Mouse (Mus musculus) heart, embryonic 15.5 days (tissue): ENCODE data around the gene Lhx6. TPM values are rescaled to one million over a fixed set of nuclear protein-coding genes. Genes with fewer than 3 reads are reported as not detected.
A peak's percentile ranks its signal among the peaks of the same experiment; 100 is the strongest.

ENCODE experiments used
- ATAC-seq: fragments of 200-750 bp; cut with Nextera tagmentation; replicated peaks from 2 replicates; pipeline ENCODE4 v1.8.0; 2017; ENCODE audit warnings: low read depth, moderate TSS enrichment; ENCODE audit not compliant: insufficient number of reproducible peaks, insufficient read depth, low FRiP score
- H3K27ac ChIP-seq: fragments of 300-500 bp; sonication (generic); 2 replicates; pipeline ENCODE4 v1.5.1; 2015; ENCODE audit warnings: mild to moderate bottlenecking, inconsistent platforms
- H3K27me3 ChIP-seq: fragments of 300-500 bp; sonication (generic); 2 replicates; pipeline ENCODE4 v1.6.1; 2015; ENCODE audit warnings: inconsistent platforms
- H3K36me3 ChIP-seq: fragments of 300-500 bp; sonication (generic); 2 replicates; pipeline ENCODE4 v1.6.1; 2015; ENCODE audit warnings: mild to moderate bottlenecking, inconsistent platforms
- H3K4me1 ChIP-seq: fragments of 300-500 bp; sonication (generic); replicated peaks from 2 replicates; pipeline ENCODE4 v1.6.1; 2015; ENCODE audit warnings: inconsistent platforms
- H3K4me2 ChIP-seq: fragments of 300-500 bp; sonication (generic); 2 replicates; pipeline ENCODE4 v1.6.1; 2015; ENCODE audit warnings: inconsistent platforms, mild to moderate bottlenecking, moderate library complexity
- H3K4me3 ChIP-seq: fragments of 300-500 bp; sonication (generic); 2 replicates; pipeline ENCODE4 v1.5.1; 2015; ENCODE audit warnings: mild to moderate bottlenecking, inconsistent platforms
- H3K9ac ChIP-seq: fragments of 300-500 bp; sonication (generic); 2 replicates; pipeline ENCODE4 v1.6.1; 2015; ENCODE audit warnings: mild to moderate bottlenecking, inconsistent platforms
- H3K9me3 ChIP-seq: fragments of 300-500 bp; sonication (generic); replicated peaks from 2 replicates; pipeline ENCODE4 v1.6.1; 2016; ENCODE audit warnings: inconsistent platforms
- WGBS: fragments of 180-500 bp; shearing (Covaris S2); methylation state at CpG from one replicate; pipeline ENCODE4 v1.1.7; 2015; ENCODE audit warnings: mixed read lengths; 5-methylcytosine and 5-hydroxymethylcytosine counted together
- polyA plus RNA-seq: library from polyadenylated mRNA; unstranded; fragments of >200 nt; fragmentation: Nextera tagmentation; extraction: Ambion mirVana; gene quantifications from 2 replicates; pipeline ENCODE4 v1.2.1, GENCODE M21; 2015

Gene Lhx6
- polyA plus RNA-seq, 1 experiment from 2014 or later: 1.5 TPM

DNA sequence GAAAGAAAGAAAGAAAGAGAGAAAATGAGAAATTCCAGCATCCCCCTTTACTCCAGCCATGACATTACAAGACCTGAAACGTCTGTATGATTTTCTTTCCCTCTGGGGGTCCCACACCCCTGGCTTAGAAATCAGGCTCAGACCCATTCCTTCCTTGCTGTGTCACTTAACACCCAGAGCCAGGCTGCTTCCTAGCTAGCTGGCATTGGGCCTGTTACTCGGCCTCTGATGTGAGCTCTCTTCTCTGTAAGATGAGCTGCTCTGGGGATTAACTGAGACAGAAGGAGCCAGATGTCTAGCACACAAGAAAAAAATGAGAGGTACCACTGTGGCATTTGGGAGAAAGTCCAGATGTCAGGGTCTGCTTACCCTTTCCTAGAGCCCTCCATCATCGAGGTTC, 49.0 kb downstream of the Lhx6 start:
- H3K36me3 ChIP-seq: no peaks in the 10 kb centered on the region
- H3K27me3 ChIP-seq: no peaks in the 10 kb centered on the region
- H3K9ac ChIP-seq: no peak overlapping the region
- H3K4me2 ChIP-seq: no peak overlapping the region
- H3K4me3 ChIP-seq: no peak overlapping the region
- 34% methylated on average over 3 of the region's 3 CpGs for WGBS
- no peak for ATAC-seq
- H3K9me3 ChIP-seq: no peaks in the 10 kb centered on the region
- 0 out of 2 replicates have a peak, but pooled peaks cover 4% of the 10 kb centered on the region for H3K4me1 ChIP-seq
- no peak overlapping the region for H3K27ac ChIP-seq

GRCm38 (mm10) chr2:36053249-36053648, 52.0 kb downstream of the Lhx6 start:
- ATAC-seq: no peak
- H3K4me1 ChIP-seq: peaks cover 8% of the 10 kb centered on the region
- no peak overlapping the region for H3K4me2 ChIP-seq
- H3K4me3 ChIP-seq: no peak overlapping the region
- no peak overlapping the region for H3K9ac ChIP-seq
- H3K9me3 ChIP-seq: no peaks in the 10 kb centered on the region
- WGBS: 47% methylated on average over 3 of the region's 3 CpGs
- no peaks in the 10 kb centered on the region for H3K27me3 ChIP-seq
- no peaks in the 10 kb centered on the region for H3K36me3 ChIP-seq
- H3K27ac ChIP-seq: no peak overlapping the region

- no peak for ATAC-seq
- Histone ChIP-seq H3K9me3 (no peaks in the 10 kb centered on the region), H3K4me3 (peak overlapping the region; percentile 77), H3K9ac (no peak overlapping the region), H3K27me3 (no peaks in the 10 kb centered on the region), H3K36me3 (peaks cover 3% of the 10 kb centered on the region; the same call in 1 of the 2 replicates), H3K4me2 (peak overlapping the region; percentile 60), H3K27ac (no peak overlapping the region), H3K4me1 (peaks cover 24% of the 10 kb centered on the region)
- 43% methylated on average over 10 of the region's 10 CpGs for WGBS
Observed at GRCm38 (mm10) chr2:36049567-36049954, 55.6 kb downstream of the Lhx6 start.

DNA sequence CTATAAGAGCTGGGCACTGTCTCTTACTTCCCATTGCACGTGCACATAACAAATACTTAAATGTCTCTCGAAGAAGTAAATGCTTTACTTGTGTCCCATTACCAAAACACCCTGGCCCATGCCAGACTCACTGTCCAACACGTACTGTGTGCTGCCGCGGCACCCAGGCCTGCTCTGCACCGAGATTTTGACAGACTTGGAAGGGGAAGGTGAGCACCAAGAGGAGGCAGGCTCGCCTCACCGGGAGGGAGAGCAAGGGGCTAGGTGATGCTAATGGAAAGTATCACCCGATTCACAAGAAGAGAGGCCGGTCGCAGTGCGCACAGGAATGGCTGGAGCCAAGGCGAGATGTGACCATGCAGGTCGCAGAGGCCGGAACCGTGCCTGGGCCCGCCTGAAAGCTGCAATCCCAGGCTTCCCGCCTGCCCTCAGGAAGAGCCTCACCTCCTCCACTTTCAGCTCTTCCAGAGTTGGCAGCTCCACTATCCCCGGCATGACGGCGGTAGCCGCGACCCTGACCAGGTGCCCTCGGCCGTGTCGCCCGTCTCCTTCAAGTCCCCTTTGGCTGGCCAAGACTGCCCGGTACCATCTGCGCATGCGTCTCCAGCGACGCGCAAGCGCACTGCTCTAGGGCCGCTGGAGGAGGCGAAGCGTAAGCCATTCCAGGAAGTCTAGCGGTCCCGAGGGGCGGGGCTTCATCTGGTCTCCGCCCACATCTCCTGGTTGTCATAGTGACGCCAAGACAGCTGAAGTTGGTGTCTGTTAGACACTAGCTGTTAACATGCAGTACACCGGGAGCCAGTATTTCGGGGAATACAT, 56.3 kb downstream of the Lhx6 start, which contains the start of the genes Ndufa8 and Morn5:
Gene Ndufa8, minus strand, starts transcription at position 659 of the 819 bp plus-strand sequence.
Gene Morn5, plus strand, starts transcription at position 711 of the 819 bp plus-strand sequence.
- peaks cover 24% of the 10 kb centered on the region for H3K4me1 ChIP-seq
- peak within 1 kb of the TSS; percentile 82 for H3K27ac ChIP-seq
- peak within 1 kb of the TSS; percentile 60 for H3K4me2 ChIP-seq
- 1% methylated on average over 44 of the region's 44 CpGs for WGBS
- peaks cover 7% of the 10 kb centered on the region; the same call in 1 of the 2 replicates for H3K36me3 ChIP-seq
- no peaks in the 10 kb centered on the region for H3K27me3 ChIP-seq
- ATAC-seq: peak; percentile 98
- no peaks in the 10 kb centered on the region for H3K9me3 ChIP-seq
- peak within 1 kb of the TSS; percentile 88 for H3K9ac ChIP-seq
- H3K4me3 ChIP-seq: peak within 1 kb of the TSS; percentile 77

- peak overlapping the region; percentile 88 for H3K9ac ChIP-seq
- no peak for ATAC-seq
- H3K4me3 ChIP-seq: peak overlapping the region; percentile 77
- H3K4me1 ChIP-seq: peaks cover 23% of the 10 kb centered on the region
- peak overlapping the region; percentile 82; the same call in 1 of the 2 replicates for H3K27ac ChIP-seq
- peaks cover 15% of the 10 kb centered on the region; the same call in 1 of the 2 replicates for H3K36me3 ChIP-seq
- no peaks in the 10 kb centered on the region for H3K27me3 ChIP-seq
- H3K4me2 ChIP-seq: peak overlapping the region; percentile 60
- 37% methylated on average over 8 of the region's 8 CpGs for WGBS
- H3K9me3 ChIP-seq: no peaks in the 10 kb centered on the region
Observed at GRCm38 (mm10) chr2:36048164-36048563, 57.0 kb downstream of the Lhx6 start.

- ATAC-seq: no peak
- peaks cover 26% of the 10 kb centered on the region for H3K4me1 ChIP-seq
- no peak overlapping the region for H3K4me2 ChIP-seq
- no peak overlapping the region for H3K9ac ChIP-seq
- no peak overlapping the region for H3K4me3 ChIP-seq
- no peak overlapping the region for H3K27ac ChIP-seq
- no peaks in the 10 kb centered on the region for H3K27me3 ChIP-seq
- peaks cover 51% of the 10 kb centered on the region for H3K36me3 ChIP-seq
- WGBS: 78% methylated on average over 1 of the region's 1 CpGs
- no peaks in the 10 kb centered on the region for H3K9me3 ChIP-seq
Observed at GRCm38 (mm10) chr2:36040872-36041271, 64.3 kb downstream of the Lhx6 start.

- ATAC-seq: no peak
- 66% methylated on average over 7 of the region's 7 CpGs for WGBS
- Histone ChIP-seq H3K36me3 (peaks cover 51% of the 10 kb centered on the region), H3K27me3 (no peaks in the 10 kb centered on the region), H3K9ac (no peak overlapping the region), H3K9me3 (no peaks in the 10 kb centered on the region), H3K4me3 (no peak overlapping the region), H3K4me2 (no peak overlapping the region), H3K27ac (no peak overlapping the region), H3K4me1 (peaks cover 26% of the 10 kb centered on the region)
Observed at GRCm38 (mm10) chr2:36039297-36039985, 65.8 kb downstream of the Lhx6 start.

GRCm38 (mm10) chr2:36035413-36036081, 69.7 kb downstream of the Lhx6 start:
- H3K36me3 ChIP-seq: peaks cover 39% of the 10 kb centered on the region
- WGBS: 60% methylated on average over 11 of the region's 11 CpGs

GRCm38 (mm10) chr2:36034898-36035297, 70.3 kb downstream of the Lhx6 start:
- 79% methylated on average over 7 of the region's 7 CpGs for WGBS
- H3K9me3 ChIP-seq: no peaks in the 10 kb centered on the region
- no peak overlapping the region for H3K9ac ChIP-seq
- peaks cover 39% of the 10 kb centered on the region for H3K36me3 ChIP-seq
- ATAC-seq: no peak
- no peaks in the 10 kb centered on the region for H3K27me3 ChIP-seq
- H3K4me1 ChIP-seq: peaks cover 15% of the 10 kb centered on the region
- no peak overlapping the region for H3K27ac ChIP-seq
- H3K4me2 ChIP-seq: no peak overlapping the region
- no peak overlapping the region for H3K4me3 ChIP-seq

More at GRCm38 (mm10) chr2:36035413-36036081, 69.7 kb downstream of the Lhx6 start:
- H3K4me2 ChIP-seq: no peak overlapping the region
- H3K27me3 ChIP-seq: no peaks in the 10 kb centered on the region
- H3K27ac ChIP-seq: peak overlapping the region; percentile 6; the same call in 1 of the 2 replicates
- H3K4me3 ChIP-seq: no peak overlapping the region
- H3K9ac ChIP-seq: no peak overlapping the region
- peaks cover 16% of the 10 kb centered on the region for H3K4me1 ChIP-seq
- no peak; the same call in 1 of the 2 replicates for ATAC-seq
- H3K9me3 ChIP-seq: no peaks in the 10 kb centered on the region

- H3K27me3 ChIP-seq: no peaks in the 10 kb centered on the region
- peaks cover 8% of the 10 kb centered on the region; the same call in 1 of the 2 replicates for H3K4me1 ChIP-seq
- peaks cover 36% of the 10 kb centered on the region for H3K36me3 ChIP-seq
- no peak overlapping the region for H3K27ac ChIP-seq
- no peak overlapping the region for H3K9ac ChIP-seq
- no peak for ATAC-seq
- H3K4me3 ChIP-seq: no peak overlapping the region
- H3K4me2 ChIP-seq: no peak overlapping the region
- no peaks in the 10 kb centered on the region for H3K9me3 ChIP-seq
- 65% methylated on average over 7 of the region's 7 CpGs for WGBS
Observed at GRCm38 (mm10) chr2:36033966-36034365, 71.2 kb downstream of the Lhx6 start.

GRCm38 (mm10) chr2:36032884-36033283, 72.3 kb downstream of the Lhx6 start:
- ATAC-seq: no peak
- no peak overlapping the region for H3K4me3 ChIP-seq
- no peak overlapping the region for H3K9ac ChIP-seq
- no peaks in the 10 kb centered on the region for H3K27me3 ChIP-seq
- H3K4me1 ChIP-seq: 0 out of 2 replicates have a peak, but pooled peaks cover 3% of the 10 kb centered on the region
- WGBS: 65% methylated on average over 7 of the region's 7 CpGs
- H3K9me3 ChIP-seq: no peaks in the 10 kb centered on the region
- H3K4me2 ChIP-seq: no peak overlapping the region
- H3K36me3 ChIP-seq: peaks cover 25% of the 10 kb centered on the region
- H3K27ac ChIP-seq: no peak overlapping the region
